Mouse (Mus musculus): Measurements from ENCODE around the gene Klk10. TPM values are rescaled to one million over a fixed set of nuclear protein-coding genes. Genes with fewer than 3 reads are reported as not detected.

The Klk10 gene
- polyA plus RNA-seq, 1 experiment from 2014 or later: 0.28 TPM

- Histone ChIP-seq H3K9me3 (no peaks in the 10 kb centered on the region), H3K4me1 (peaks cover 12% of the 10 kb centered on the region; the same call in 1 of the 2 replicates), H3K27ac (no peak overlapping the region), H3K27me3 (ENCODE audit: insufficient read depth, poor library complexity, severe bottlenecking) (peaks cover 41% of the 10 kb centered on the region), H3K36me3 (no peaks in the 10 kb centered on the region), H3K4me3 (no peak overlapping the region)
- DNase-seq (ENCODE audit: low spot score): no peak
- 67% methylated on average over 7 of the region's 7 CpGs for WGBS
Observed at GRCm38 (mm10) chr7:43799876-43800275, 19.0 kb downstream of the Klk10 start.

- Histone ChIP-seq H3K27me3 (ENCODE audit: insufficient read depth, poor library complexity, severe bottlenecking) (no peaks in the 10 kb centered on the region; the same call in 1 of the 2 replicates), H3K36me3 (no peaks in the 10 kb centered on the region), H3K9me3 (no peaks in the 10 kb centered on the region), H3K27ac (no peak within 1 kb of the TSS), H3K4me1 (no peaks in the 10 kb centered on the region), H3K4me3 (no peak within 1 kb of the TSS)
- no peak for DNase-seq (ENCODE audit: low spot score)
- WGBS: 41% methylated on average over 5 of the region's 5 CpGs
Observed at GRCm38 (mm10) chr7:43810994-43811393, 30.2 kb downstream of the Klk10 start, which contains the start of gene Klk7. Klk7 (plus strand) TSS chr7:43811294.

GRCm38 (mm10) chr7:43815211-43815610 lies 34.4 kb downstream of the Klk10 start:
- no peak for DNase-seq (ENCODE audit: low spot score)
- Histone ChIP-seq H3K36me3 (no peaks in the 10 kb centered on the region), H3K27ac (no peak overlapping the region), H3K4me1 (no peaks in the 10 kb centered on the region), H3K27me3 (ENCODE audit: insufficient read depth, poor library complexity, severe bottlenecking) (no peaks in the 10 kb centered on the region; the same call in 1 of the 2 replicates), H3K4me3 (no peak overlapping the region), H3K9me3 (no peaks in the 10 kb centered on the region)
- WGBS: 88% methylated on average over 7 of the region's 7 CpGs

- H3K27me3 ChIP-seq (ENCODE audit: insufficient read depth, poor library complexity, severe bottlenecking): no peaks in the 10 kb centered on the region; the same call in 1 of the 2 replicates
- H3K27ac ChIP-seq: no peak overlapping the region
- no peaks in the 10 kb centered on the region for H3K36me3 ChIP-seq
- no peaks in the 10 kb centered on the region for H3K4me1 ChIP-seq
- no peak for DNase-seq (ENCODE audit: low spot score)
- H3K4me3 ChIP-seq: no peak overlapping the region
- no peaks in the 10 kb centered on the region for H3K9me3 ChIP-seq
Observed at GRCm38 (mm10) chr7:43816746-43817145, 35.9 kb downstream of the Klk10 start.

GRCm38 (mm10) chr7:43821581-43821980 lies 40.7 kb downstream of the Klk10 start:
- Histone ChIP-seq H3K27ac (no peak overlapping the region), H3K4me1 (no peaks in the 10 kb centered on the region), H3K36me3 (no peaks in the 10 kb centered on the region), H3K27me3 (ENCODE audit: insufficient read depth, poor library complexity, severe bottlenecking) (no peaks in the 10 kb centered on the region), H3K9me3 (no peaks in the 10 kb centered on the region), H3K4me3 (no peak overlapping the region)
- DNase-seq (ENCODE audit: low spot score): peak; percentile 43
- 81% methylated on average over 7 of the region's 7 CpGs for WGBS

- Histone ChIP-seq H3K27me3 (ENCODE audit: insufficient read depth, poor library complexity, severe bottlenecking) (no peaks in the 10 kb centered on the region), H3K27ac (no peak within 1 kb of the TSS), H3K4me1 (no peaks in the 10 kb centered on the region), H3K9me3 (0 out of 2 replicates have a peak, but pooled peaks cover 3% of the 10 kb centered on the region), H3K36me3 (no peaks in the 10 kb centered on the region), H3K4me3 (no peak within 1 kb of the TSS)
- 80% methylated on average over 10 of the region's 10 CpGs for WGBS
- peak; percentile 68 for DNase-seq (ENCODE audit: low spot score)
Observed at GRCm38 (mm10) chr7:43824199-43824598, 43.4 kb downstream of the Klk10 start, which contains the start of gene Klk6. Klk6 (plus strand) TSS chr7:43824499.

- Histone ChIP-seq H3K4me3 (no peak overlapping the region), H3K27ac (no peak overlapping the region), H3K9me3 (0 out of 2 replicates have a peak, but pooled peaks cover 3% of the 10 kb centered on the region), H3K4me1 (no peaks in the 10 kb centered on the region), H3K27me3 (ENCODE audit: insufficient read depth, poor library complexity, severe bottlenecking) (no peaks in the 10 kb centered on the region), H3K36me3 (no peaks in the 10 kb centered on the region)
- DNase-seq (ENCODE audit: low spot score): peak; percentile 56
- 84% methylated on average over 5 of the region's 5 CpGs for WGBS
Observed at GRCm38 (mm10) chr7:43826056-43826455, 45.2 kb downstream of the Klk10 start.

- DNase-seq (ENCODE audit: low spot score): no peak
- Histone ChIP-seq H3K4me1 (no peaks in the 10 kb centered on the region), H3K27ac (no peak overlapping the region), H3K27me3 (ENCODE audit: insufficient read depth, poor library complexity, severe bottlenecking) (no peaks in the 10 kb centered on the region), H3K4me3 (no peak overlapping the region), H3K36me3 (no peaks in the 10 kb centered on the region), H3K9me3 (0 out of 2 replicates have a peak, but pooled peaks cover 3% of the 10 kb centered on the region)
- 71% methylated on average over 4 of the region's 4 CpGs for WGBS
Observed at GRCm38 (mm10) chr7:43827706-43828105, 46.9 kb downstream of the Klk10 start.

- no peaks in the 10 kb centered on the region for H3K4me1 ChIP-seq
- H3K36me3 ChIP-seq: no peaks in the 10 kb centered on the region
- 0 out of 2 replicates have a peak, but pooled peaks cover 3% of the 10 kb centered on the region for H3K9me3 ChIP-seq
- no peaks in the 10 kb centered on the region for H3K27me3 ChIP-seq (ENCODE audit: insufficient read depth, poor library complexity, severe bottlenecking)
- no peak overlapping the region for H3K27ac ChIP-seq
- 86% methylated on average over 8 of the region's 8 CpGs for WGBS
- H3K4me3 ChIP-seq: no peak overlapping the region
- DNase-seq (ENCODE audit: low spot score): peak; percentile 62
Observed at GRCm38 (mm10) chr7:43829006-43829405, 48.2 kb downstream of the Klk10 start.

Other genes with a start within 250 kb of the Klk10 start
- gene Cd33, start 236.6 kb upstream of the Klk10 start, polyA plus RNA-seq (2016; fragmentation: Nextera tagmentation; extraction: Ambion mirVana): 0.34 and 0.37 TPM in 2 replicates
- 1.4 and 2.1 TPM in 2 replicates for gene Zfp658, start 218.8 kb upstream of the Klk10 start, polyA plus RNA-seq (2016; fragmentation: Nextera tagmentation; extraction: Ambion mirVana)
- 9.7 and 10.0 TPM in 2 replicates for gene Zfp719, start 201.4 kb upstream of the Klk10 start, polyA plus RNA-seq (2016; fragmentation: Nextera tagmentation; extraction: Ambion mirVana)
- gene Zfp819, start 173.9 kb upstream of the Klk10 start, polyA plus RNA-seq (2016; fragmentation: Nextera tagmentation; extraction: Ambion mirVana): 0.06 and 0.21 TPM in 2 replicates
- gene Ceacam18, start 146.3 kb upstream of the Klk10 start, polyA plus RNA-seq (2016; fragmentation: Nextera tagmentation; extraction: Ambion mirVana): not detected in 2 replicates
- gene Siglece, start 120.9 kb upstream of the Klk10 start, polyA plus RNA-seq (2016; fragmentation: Nextera tagmentation; extraction: Ambion mirVana): 0.70 TPM in 1 of 2 replicates, not detected in the other
- gene Ctu1, start 109.0 kb upstream of the Klk10 start, polyA plus RNA-seq (2016; fragmentation: Nextera tagmentation; extraction: Ambion mirVana): 9.0 and 12.0 TPM in 2 replicates
- not detected in 2 replicates for gene Klk14, start 90.6 kb upstream of the Klk10 start, polyA plus RNA-seq (2016; fragmentation: Nextera tagmentation; extraction: Ambion mirVana)
- gene Klk13, start 68.5 kb upstream of the Klk10 start, polyA plus RNA-seq (2016; fragmentation: Nextera tagmentation; extraction: Ambion mirVana): 0.67 and 0.78 TPM in 2 replicates
- not detected in 2 replicates for gene Klk12, start 12.1 kb upstream of the Klk10 start, polyA plus RNA-seq (2016; fragmentation: Nextera tagmentation; extraction: Ambion mirVana)
- not detected in 2 replicates for gene Klk11, start 6.4 kb upstream of the Klk10 start, polyA plus RNA-seq (2016; fragmentation: Nextera tagmentation; extraction: Ambion mirVana)
- gene Klk9, start 10.9 kb downstream of the Klk10 start, polyA plus RNA-seq (2016; fragmentation: Nextera tagmentation; extraction: Ambion mirVana): not detected in 2 replicates
- gene Klk8, start 16.5 kb downstream of the Klk10 start, polyA plus RNA-seq (2016; fragmentation: Nextera tagmentation; extraction: Ambion mirVana): 25.2 and 28.5 TPM in 2 replicates
- not detected in 2 replicates for gene Klk7, start 30.3 kb downstream of the Klk10 start, polyA plus RNA-seq (2016; fragmentation: Nextera tagmentation; extraction: Ambion mirVana)
- not detected in 2 replicates for gene Klk6, start 43.5 kb downstream of the Klk10 start, polyA plus RNA-seq (2016; fragmentation: Nextera tagmentation; extraction: Ambion mirVana)
- 0.14 TPM in 1 of 2 replicates, not detected in the other for gene Klk5, start 60.9 kb downstream of the Klk10 start, polyA plus RNA-seq (2016; fragmentation: Nextera tagmentation; extraction: Ambion mirVana)
- gene Klk4, start 100.1 kb downstream of the Klk10 start, polyA plus RNA-seq (2016; fragmentation: Nextera tagmentation; extraction: Ambion mirVana): 0.10 TPM in 1 of 2 replicates, not detected in the other
- not detected in 2 replicates for gene Klk15, start 152.7 kb downstream of the Klk10 start, polyA plus RNA-seq (2016; fragmentation: Nextera tagmentation; extraction: Ambion mirVana)
- gene Klk1b8, start 169.6 kb downstream of the Klk10 start, polyA plus RNA-seq (2016; fragmentation: Nextera tagmentation; extraction: Ambion mirVana): not detected in 2 replicates
- gene Klk1b1, start 185.7 kb downstream of the Klk10 start, polyA plus RNA-seq (2016; fragmentation: Nextera tagmentation; extraction: Ambion mirVana): not detected in 2 replicates
- gene Klk1b9, start 195.0 kb downstream of the Klk10 start, polyA plus RNA-seq (2016; fragmentation: Nextera tagmentation; extraction: Ambion mirVana): not detected in 2 replicates
- gene Klk1b11, start 214.8 kb downstream of the Klk10 start, polyA plus RNA-seq (2016; fragmentation: Nextera tagmentation; extraction: Ambion mirVana): not detected in 2 replicates
- gene Klk1b26, start 231.1 kb downstream of the Klk10 start, polyA plus RNA-seq (2016; fragmentation: Nextera tagmentation; extraction: Ambion mirVana): not detected in 2 replicates

All from heart, embryonic 10.5 days (tissue).